Mouse (Mus musculus): ENCODE results near the gene Jaml. TPM values are rescaled to one million over a fixed set of nuclear protein-coding genes. Genes with fewer than 3 reads are reported as not detected.

Gene Jaml
- polyA plus RNA-seq, 1 experiment from 2014 or later, result 0.31 TPM

- H3K27ac ChIP-seq (replicated peaks), result no peak overlapping the region
- H3K36me3 ChIP-seq, result no peaks in the 10 kb centered on the region
- WGBS, result 70% methylated on average over 1 of the region's 1 CpGs
- no peak overlapping the region for H3K4me3 ChIP-seq
- H3K4me2 ChIP-seq, result no peak overlapping the region
- no peak overlapping the region for H3K9ac ChIP-seq
- H3K27me3 ChIP-seq, result peaks cover 37% of the 10 kb centered on the region
- no peak for ATAC-seq (ENCODE audit: low FRiP score, low read depth)
- H3K4me1 ChIP-seq (replicated peaks), result peaks cover 3% of the 10 kb centered on the region; the same call in 1 of the 2 replicates
- no peaks in the 10 kb centered on the region for H3K9me3 ChIP-seq
These were observed 29.3 kb upstream of the Jaml start for GRCm38 (mm10) chr9:45049731-45050130.

- H3K27me3 ChIP-seq, result peaks cover 32% of the 10 kb centered on the region
- peaks cover 3% of the 10 kb centered on the region; the same call in 1 of the 2 replicates for H3K4me1 ChIP-seq (replicated peaks)
- H3K4me3 ChIP-seq, result no peak overlapping the region
- no peak overlapping the region for H3K4me2 ChIP-seq
- H3K9ac ChIP-seq, result no peak overlapping the region
- H3K36me3 ChIP-seq, result no peaks in the 10 kb centered on the region
- ATAC-seq (ENCODE audit: low FRiP score, low read depth), result no peak
- 87% methylated on average over 2 of the region's 2 CpGs for WGBS
- H3K27ac ChIP-seq (replicated peaks), result no peak overlapping the region
- H3K9me3 ChIP-seq, result no peaks in the 10 kb centered on the region
These were observed 28.7 kb upstream of the Jaml start for GRCm38 (mm10) chr9:45050301-45050700.

GRCm38 (mm10) chr9:45055082-45055713 is 23.8 kb upstream of the Jaml start, which contains the start of gene Mpzl3:
Mpzl3 (plus strand) TSS chr9:45055186.
- Histone ChIP-seq H3K9me3 (no peaks in the 10 kb centered on the region), H3K4me2 (peak within 1 kb of the TSS; percentile 67), H3K4me3 (peak within 1 kb of the TSS; percentile 60), H3K27ac (replicated peaks) (peak within 1 kb of the TSS; percentile 98), H3K36me3 (no peaks in the 10 kb centered on the region), H3K27me3 (peaks cover 25% of the 10 kb centered on the region), H3K9ac (peak within 1 kb of the TSS; percentile 56), H3K4me1 (replicated peaks) (peaks cover 6% of the 10 kb centered on the region; the same call in 1 of the 2 replicates)
- WGBS, result under 1% methylated on average over 33 of the region's 33 CpGs
- ATAC-seq (ENCODE audit: low FRiP score, low read depth), result peak; percentile 99

GRCm38 (mm10) chr9:45058304-45058940 is 20.6 kb upstream of the Jaml start:
- Histone ChIP-seq H3K27me3 (peaks cover 10% of the 10 kb centered on the region), H3K4me2 (no peak overlapping the region), H3K9ac (no peak overlapping the region), H3K27ac (replicated peaks) (no peak overlapping the region), H3K9me3 (no peaks in the 10 kb centered on the region), H3K36me3 (no peaks in the 10 kb centered on the region), H3K4me3 (no peak overlapping the region), H3K4me1 (replicated peaks) (peaks cover 6% of the 10 kb centered on the region; the same call in 1 of the 2 replicates)
- ATAC-seq (ENCODE audit: low FRiP score, low read depth), result no peak
- 57% methylated on average over 5 of the region's 5 CpGs for WGBS

GRCm38 (mm10) chr9:45060151-45060550 is 18.8 kb upstream of the Jaml start:
- peaks cover 7% of the 10 kb centered on the region; the same call in 1 of the 2 replicates for H3K27me3 ChIP-seq
- no peak for ATAC-seq (ENCODE audit: low FRiP score, low read depth)
- H3K4me3 ChIP-seq, result no peak overlapping the region
- H3K9ac ChIP-seq, result no peak overlapping the region
- no peaks in the 10 kb centered on the region for H3K9me3 ChIP-seq
- H3K4me2 ChIP-seq, result no peak overlapping the region
- H3K4me1 ChIP-seq (replicated peaks), result 0 out of 2 replicates have a peak, but pooled peaks cover 3% of the 10 kb centered on the region
- H3K36me3 ChIP-seq, result no peaks in the 10 kb centered on the region
- H3K27ac ChIP-seq (replicated peaks), result no peak overlapping the region
- WGBS, result 49% methylated on average over 7 of the region's 7 CpGs

- ATAC-seq (ENCODE audit: low FRiP score, low read depth), result no peak
- H3K9me3 ChIP-seq, result no peaks in the 10 kb centered on the region
- H3K4me3 ChIP-seq, result no peak overlapping the region
- 74% methylated on average over 3 of the region's 3 CpGs for WGBS
- peaks cover 7% of the 10 kb centered on the region; the same call in 1 of the 2 replicates for H3K27me3 ChIP-seq
- no peak overlapping the region for H3K4me2 ChIP-seq
- no peak overlapping the region for H3K27ac ChIP-seq (replicated peaks)
- no peak overlapping the region for H3K9ac ChIP-seq
- no peaks in the 10 kb centered on the region for H3K36me3 ChIP-seq
- no peaks in the 10 kb centered on the region for H3K4me1 ChIP-seq (replicated peaks)
These were observed 16.3 kb upstream of the Jaml start for GRCm38 (mm10) chr9:45062677-45063076.

- Histone ChIP-seq H3K4me1 (replicated peaks) (no peaks in the 10 kb centered on the region), H3K27me3 (no peaks in the 10 kb centered on the region), H3K4me2 (no peak overlapping the region), H3K9ac (no peak overlapping the region), H3K9me3 (no peaks in the 10 kb centered on the region), H3K36me3 (no peaks in the 10 kb centered on the region), H3K27ac (replicated peaks) (no peak overlapping the region), H3K4me3 (no peak overlapping the region)
- 88% methylated on average over 6 of the region's 6 CpGs for WGBS
- no peak for ATAC-seq (ENCODE audit: low FRiP score, low read depth)
These were observed 14.6 kb upstream of the Jaml start for GRCm38 (mm10) chr9:45064421-45064820.

GRCm38 (mm10) chr9:45066735-45067134 is 12.2 kb upstream of the Jaml start:
- H3K27ac ChIP-seq (replicated peaks), result no peak overlapping the region
- no peaks in the 10 kb centered on the region for H3K27me3 ChIP-seq
- no peaks in the 10 kb centered on the region for H3K9me3 ChIP-seq
- no peak overlapping the region for H3K4me2 ChIP-seq
- no peaks in the 10 kb centered on the region for H3K4me1 ChIP-seq (replicated peaks)
- H3K4me3 ChIP-seq, result no peak overlapping the region
- no peak overlapping the region for H3K9ac ChIP-seq
- 87% methylated on average over 4 of the region's 4 CpGs for WGBS
- ATAC-seq (ENCODE audit: low FRiP score, low read depth), result no peak
- H3K36me3 ChIP-seq, result no peaks in the 10 kb centered on the region

- no peaks in the 10 kb centered on the region for H3K36me3 ChIP-seq
- no peak overlapping the region for H3K27ac ChIP-seq (replicated peaks)
- WGBS, result 68% methylated on average over 3 of the region's 3 CpGs
- no peak for ATAC-seq (ENCODE audit: low FRiP score, low read depth)
- H3K9me3 ChIP-seq, result no peaks in the 10 kb centered on the region
- no peak overlapping the region for H3K9ac ChIP-seq
- H3K4me3 ChIP-seq, result no peak overlapping the region
- no peaks in the 10 kb centered on the region for H3K4me1 ChIP-seq (replicated peaks)
- H3K27me3 ChIP-seq, result no peaks in the 10 kb centered on the region
- H3K4me2 ChIP-seq, result no peak overlapping the region
These were observed 7.2 kb upstream of the Jaml start for GRCm38 (mm10) chr9:45071800-45072199.

- 76% methylated on average over 3 of the region's 3 CpGs for WGBS
- H3K27me3 ChIP-seq, result no peaks in the 10 kb centered on the region
- no peaks in the 10 kb centered on the region for H3K36me3 ChIP-seq
- H3K4me1 ChIP-seq (replicated peaks), result no peaks in the 10 kb centered on the region
- no peak overlapping the region for H3K4me2 ChIP-seq
- no peak overlapping the region for H3K27ac ChIP-seq (replicated peaks)
- H3K9ac ChIP-seq, result no peak overlapping the region
- H3K4me3 ChIP-seq, result no peak overlapping the region
- H3K9me3 ChIP-seq, result no peaks in the 10 kb centered on the region
- no peak for ATAC-seq (ENCODE audit: low FRiP score, low read depth)
These were observed 1.1 kb upstream of the Jaml start for GRCm38 (mm10) chr9:45077859-45078258.

- Histone ChIP-seq H3K4me2 (no peak overlapping the region), H3K9me3 (no peaks in the 10 kb centered on the region), H3K9ac (no peak overlapping the region), H3K4me3 (no peak overlapping the region), H3K4me1 (replicated peaks) (no peaks in the 10 kb centered on the region), H3K27ac (replicated peaks) (no peak overlapping the region), H3K36me3 (no peaks in the 10 kb centered on the region), H3K27me3 (no peaks in the 10 kb centered on the region)
- no peak for ATAC-seq (ENCODE audit: low FRiP score, low read depth)
- WGBS, result 88% methylated on average over 3 of the region's 3 CpGs
These were observed 4.1 kb downstream of the Jaml start for GRCm38 (mm10) chr9:45083132-45083531.

GRCm38 (mm10) chr9:45084556-45084955 is 5.6 kb downstream of the Jaml start:
- Histone ChIP-seq H3K27ac (replicated peaks) (no peak overlapping the region), H3K9me3 (no peaks in the 10 kb centered on the region), H3K36me3 (no peaks in the 10 kb centered on the region), H3K4me2 (no peak overlapping the region), H3K4me1 (replicated peaks) (no peaks in the 10 kb centered on the region), H3K9ac (no peak overlapping the region), H3K4me3 (no peak overlapping the region), H3K27me3 (no peaks in the 10 kb centered on the region)
- WGBS, result 76% methylated on average over 5 of the region's 5 CpGs
- no peak for ATAC-seq (ENCODE audit: low FRiP score, low read depth)

Measured in hindbrain, embryonic 15.5 days (tissue).